Mouse (Mus musculus): Measurements from ENCODE around the gene Pianp. TPM values are rescaled to one million over a fixed set of nuclear protein-coding genes. Genes with fewer than 3 reads are reported as not detected.
A peak's percentile ranks its signal among the peaks of the same experiment; 100 is the strongest.

The Pianp gene
- total RNA-seq, 2 experiments from 2014 or later = 0.61 TPM

- DNase-seq = peak; percentile 91
These were observed 12.2 kb downstream of the Pianp start for GRCm38 (mm10) chr6:125008586-125009128.

GRCm38 (mm10) chr6:125009129-125009180 is 12.5 kb downstream of the Pianp start, which contains the start of gene Zfp384:
TSS of gene Zfp384 (plus strand) at chr6:125009145.
- DNase-seq = no peak

DNA sequence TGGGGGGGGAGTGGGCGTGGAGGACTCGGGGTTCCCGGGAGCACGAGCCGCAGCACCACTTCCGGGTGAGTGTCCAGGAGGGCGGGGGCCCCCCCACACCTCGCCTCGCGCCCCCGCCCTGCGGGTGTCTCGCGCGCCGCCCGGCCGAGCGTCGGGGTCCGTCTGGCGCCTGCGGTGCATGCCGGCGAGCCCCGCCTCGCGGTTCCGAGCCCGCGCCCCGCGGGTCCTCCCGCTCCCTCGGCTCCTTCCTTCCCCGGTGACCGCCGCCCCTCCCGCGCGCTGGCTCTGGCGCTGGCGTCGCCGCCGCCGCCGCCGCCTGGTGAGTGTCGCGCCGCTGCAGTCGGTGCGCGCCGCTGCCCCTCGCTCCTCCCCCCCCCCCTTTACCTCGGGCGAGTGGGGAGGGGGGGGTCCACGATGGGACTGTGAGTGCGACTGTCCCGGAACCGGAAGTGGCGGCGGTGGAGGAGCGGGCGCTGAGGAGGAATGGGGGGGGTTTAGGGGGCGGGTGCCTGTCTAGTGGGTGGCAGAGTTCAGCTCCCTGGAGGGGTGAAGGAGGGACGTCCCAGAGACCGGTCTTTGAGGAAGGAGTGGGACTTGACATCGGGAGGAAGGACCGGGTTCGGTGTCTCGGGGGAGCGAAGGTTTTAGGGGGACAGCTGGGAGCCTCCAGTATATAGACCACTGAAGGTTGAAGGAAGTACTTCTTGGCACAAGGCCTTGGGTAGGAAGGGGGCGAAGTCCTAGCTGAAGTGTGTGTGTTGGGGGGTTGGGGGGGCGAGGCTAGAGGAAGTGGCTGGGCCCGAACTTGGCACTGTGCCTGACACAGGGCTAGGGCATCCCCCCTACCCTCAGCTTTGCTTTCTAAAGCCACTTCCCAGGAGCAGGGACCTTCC is 12.9 kb downstream of the Pianp start:
- peak; percentile 79 for DNase-seq

- no peak for DNase-seq
These were observed 21.2 kb downstream of the Pianp start for GRCm38 (mm10) chr6:125017682-125018081.

GRCm38 (mm10) chr6:125030532-125030931 is 34.0 kb downstream of the Pianp start:
- DNase-seq = peak; percentile 72

- no peak for DNase-seq
These were observed 35.1 kb downstream of the Pianp start for GRCm38 (mm10) chr6:125031604-125032003.

DNA sequence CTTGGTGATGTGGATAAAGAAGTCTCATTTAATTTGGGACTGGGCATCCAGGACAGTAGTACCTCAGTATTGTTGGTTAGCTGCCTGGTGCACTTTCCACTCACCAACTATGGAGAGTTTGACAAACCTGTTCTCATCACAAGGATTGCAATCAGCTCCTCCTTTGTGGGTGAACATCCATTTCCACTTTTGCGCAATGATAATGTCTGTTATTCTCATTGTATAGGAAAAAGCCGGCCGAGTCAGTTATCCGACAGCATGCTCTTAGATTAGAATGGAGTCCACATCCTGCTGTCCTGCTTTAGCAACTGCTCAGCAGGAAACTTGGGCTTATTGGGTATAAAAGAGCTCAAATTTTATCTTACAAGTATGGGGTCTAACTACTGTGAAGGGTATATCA is 42.2 kb downstream of the Pianp start:
- DNase-seq = no peak

DNA sequence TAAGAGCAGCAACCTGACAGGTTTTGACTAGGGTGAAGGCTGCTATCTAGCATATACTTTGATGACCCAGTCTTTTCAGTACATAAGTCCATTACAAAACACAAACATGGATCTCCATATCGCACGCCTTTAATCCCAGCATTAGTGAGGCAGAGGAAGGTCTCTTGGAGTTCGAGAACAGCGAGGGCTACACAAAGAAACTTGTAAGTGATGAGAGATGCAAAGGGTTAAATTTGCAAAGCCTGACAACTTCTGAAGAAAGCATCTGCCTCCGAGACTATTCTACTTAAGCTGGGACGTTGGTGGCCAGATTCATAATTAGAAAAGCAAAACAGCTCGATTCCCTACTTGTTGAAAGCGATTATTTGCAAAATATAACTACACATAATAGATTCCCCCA is 42.6 kb downstream of the Pianp start:
- DNase-seq = no peak

DNA sequence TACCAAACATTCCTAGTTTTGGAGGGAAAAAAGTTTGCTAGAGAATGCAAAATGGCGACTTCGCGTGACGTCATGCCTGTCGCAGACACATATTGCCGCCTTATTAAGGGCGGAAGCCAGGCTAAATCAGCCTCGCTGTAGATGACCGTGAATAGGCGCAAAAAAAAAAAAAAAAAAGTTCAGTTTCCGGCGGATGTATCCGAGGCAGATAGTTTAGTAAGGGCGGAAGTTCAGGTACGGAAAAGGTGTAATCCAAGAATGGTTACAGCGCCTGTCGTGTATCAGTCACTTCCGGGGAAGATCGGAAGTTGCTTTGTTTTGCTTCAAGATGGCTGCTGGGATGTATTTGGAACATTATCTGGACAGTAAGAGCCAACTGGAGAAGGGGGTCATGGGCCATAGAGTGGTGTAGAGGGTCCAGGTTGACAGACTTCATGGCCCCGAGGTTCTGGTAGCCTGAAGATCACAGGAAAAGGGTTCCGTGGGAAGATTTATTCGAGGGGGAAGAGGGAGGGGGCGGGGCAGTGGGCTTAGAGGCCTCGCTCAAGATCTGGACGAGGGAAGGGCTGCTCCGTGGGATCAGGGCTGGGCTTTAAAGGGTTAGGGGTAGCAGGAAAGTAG is 43.1 kb downstream of the Pianp start, which contains the start of gene Ing4:
Ing4 (plus strand) TSS at position 228 of the 621 bp plus-strand sequence.
- peak; percentile 84 for DNase-seq

DNA sequence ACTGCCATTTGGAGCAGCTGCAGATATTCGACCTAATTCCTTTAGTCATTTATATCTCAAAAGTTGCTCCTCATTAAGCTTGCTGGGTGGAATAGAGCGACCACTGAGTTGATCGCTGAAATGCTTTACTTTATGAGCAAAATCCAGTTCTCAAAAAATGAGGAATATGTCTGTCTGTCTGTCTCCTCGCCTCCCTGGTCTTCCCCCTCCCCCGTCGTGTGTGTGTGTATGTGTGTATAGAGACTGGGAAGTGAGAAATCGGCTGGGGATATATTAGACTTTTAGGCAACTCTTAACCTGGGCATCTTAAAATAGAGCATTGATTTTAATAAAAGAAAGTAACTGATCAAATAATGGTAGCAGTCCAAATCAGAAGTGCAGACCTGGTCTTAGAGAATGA is 43.7 kb downstream of the Pianp start:
- no peak for DNase-seq

- DNase-seq = no peak
These were observed 44.6 kb downstream of the Pianp start for GRCm38 (mm10) chr6:125041047-125041446.

GRCm38 (mm10) chr6:125042081-125042480 is 45.6 kb downstream of the Pianp start:
- DNase-seq = no peak

GRCm38 (mm10) chr6:125046691-125047090 is 50.2 kb downstream of the Pianp start:
- peak; percentile 88 for DNase-seq

DNA sequence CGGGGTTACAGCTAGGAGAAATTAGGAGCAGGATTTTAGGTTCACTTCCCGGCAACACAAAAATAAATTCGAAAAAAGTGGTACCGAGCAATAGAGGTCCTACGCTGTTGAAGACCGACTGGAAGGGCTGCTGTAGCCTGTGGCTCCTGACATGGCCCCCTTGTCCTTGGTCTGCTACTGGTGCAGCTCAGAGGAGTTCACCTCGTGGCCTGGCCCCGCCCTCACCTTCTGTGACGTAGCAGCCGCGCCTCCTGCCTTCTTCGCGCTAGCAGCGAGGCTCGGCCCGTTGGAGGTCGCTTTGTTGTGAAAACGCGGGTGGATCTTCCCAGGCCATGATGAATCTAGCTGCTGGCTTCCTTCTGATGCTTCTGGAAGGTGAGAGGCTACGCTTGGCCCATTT is 53.2 kb downstream of the Pianp start, which contains the start of gene Acrbp:
Acrbp (plus strand) TSS at position 12 of the 400 bp plus-strand sequence.
- no peak for DNase-seq

GRCm38 (mm10) chr6:125051237-125051636 is 54.7 kb downstream of the Pianp start:
- no peak for DNase-seq

Other genes starting within 250 kb of the Pianp start
- not detected for gene Gm45234, start 240.7 kb upstream of the Pianp start, total RNA-seq (2021)
- 10 to 100 TPM; 37.6 to 46.7 TPM for gene Atn1, start 240.2 kb upstream of the Pianp start, total RNA-seq (2021)
- gene Eno2, start 227.0 kb upstream of the Pianp start, total RNA-seq (2021) = 1 to 10 TPM; 2.9 to 6.5 TPM
- not detected for gene Lrrc23, start 217.0 kb upstream of the Pianp start, total RNA-seq (2021)
- gene Spsb2, start 188.0 kb upstream of the Pianp start, total RNA-seq (2021) = 1 to 10 TPM; 3.5 to 6.5 TPM
- gene Tpi1, start 182.4 kb upstream of the Pianp start, total RNA-seq (2021) = 1,000 to 10,000 TPM; 2,520 to 2,805 TPM
- gene Usp5, start 167.2 kb upstream of the Pianp start, total RNA-seq (2021) = 10 to 100 TPM; 66.2 to 66.4 TPM
- gene Cdca3, start 167.1 kb upstream of the Pianp start, total RNA-seq (2021) = 10 to 100 TPM; 13.5 to 14.3 TPM
- 1 to 10 TPM; 8.4 to 9.4 TPM for gene Gnb3, start 156.4 kb upstream of the Pianp start, total RNA-seq (2021)
- 10 to 100 TPM; 33.3 to 41.5 TPM for gene P3h3, start 138.9 kb upstream of the Pianp start, total RNA-seq (2021)
- gene Gpr162, start 132.7 kb upstream of the Pianp start, total RNA-seq (2021) = 1 to 10 TPM in 1 of 2 experiments, under 1 TPM in 1; 0.38 to 1.1 TPM
- gene Cd4, start 108.5 kb upstream of the Pianp start, total RNA-seq (2021) = 1 to 10 TPM in 1 of 2 experiments, under 1 TPM in 1; 0.61 to 2.1 TPM
- under 1 TPM; 0.56 to 0.68 TPM for gene Lag3, start 85.0 kb upstream of the Pianp start, total RNA-seq (2021)
- gene Ptms, start 76.6 kb upstream of the Pianp start, total RNA-seq (2021) = 100 to 1,000 TPM; 273 to 298 TPM
- gene Mlf2, start 65.3 kb upstream of the Pianp start, total RNA-seq (2021) = 100 to 1,000 TPM; 252 to 255 TPM
- 100 to 1,000 TPM in 1 of 2 experiments, 10 to 100 TPM in 1; 99.9 to 105 TPM for gene Cops7a, start 31.2 kb upstream of the Pianp start, total RNA-seq (2021)
- gene Zfp384, start 12.5 kb downstream of the Pianp start, total RNA-seq (2021) = 10 to 100 TPM; 21.9 to 27.4 TPM
- 10 to 100 TPM; 33.4 to 42.7 TPM for gene Ing4, start 43.1 kb downstream of the Pianp start, total RNA-seq (2021)
- gene Acrbp, start 53.0 kb downstream of the Pianp start, total RNA-seq (2021) = 1 to 10 TPM; 2.7 to 4.7 TPM
- under 1 TPM; 0.16 to 0.41 TPM for gene Lpar5, start 71.2 kb downstream of the Pianp start, total RNA-seq (2021)
- gene Chd4, start 99.3 kb downstream of the Pianp start, total RNA-seq (2021) = 100 to 1,000 TPM; 108 to 125 TPM
- gene Nop2, start 135.2 kb downstream of the Pianp start, total RNA-seq (2021) = 10 to 100 TPM; 16.0 to 21.1 TPM
- gene Iffo1, start 148.5 kb downstream of the Pianp start, total RNA-seq (2021) = 10 to 100 TPM; 50.8 to 60.1 TPM
- gene Gapdh, start 169.8 kb downstream of the Pianp start, total RNA-seq (2021) = 1,000 to 10,000 TPM; 7,536 to 8,309 TPM
- 10 to 100 TPM; 28.3 to 41.5 TPM for gene Ncapd2, start 195.0 kb downstream of the Pianp start, total RNA-seq (2021)
- 100 to 1,000 TPM; 212 to 236 TPM for gene Mrpl51, start 195.1 kb downstream of the Pianp start, total RNA-seq (2021)
- 1 to 10 TPM; 8.4 to 9.1 TPM for gene Vamp1, start 218.9 kb downstream of the Pianp start, total RNA-seq (2021)
- 1 to 10 TPM; 2.7 to 3.1 TPM for gene Tapbpl, start 235.2 kb downstream of the Pianp start, total RNA-seq (2021)
- gene Cd27, start 240.3 kb downstream of the Pianp start, total RNA-seq (2021) = under 1 TPM in 1 of 2 experiments, not detected in 1; 0.14 TPM

Measured in gastrocnemius, postnatal 10 days (tissue).